In genomic region chr11:67101713-67102112, GRCm38 (mm10) we compare ENCODE assay signal across 10 mouse cellular contexts. TPM values are rescaled to one million over a fixed set of nuclear protein-coding genes. Genes with fewer than 3 reads are reported as not detected.
DNase-seq lines count a peak whose midpoint lies in the region; ATAC-seq and TF ChIP-seq lines count a peak whose summit lies in the region.
"Had no signal": no experiment of that assay in that cellular context is flagged by ENCODE, and none has a peak within 500 bp of the region (broad histone marks: within the 10 kb centered on the region; RNA-seq: fewer than 3 reads in every experiment).

No protein-coding gene starts in this region.

- DNase-seq in kidney, adult 2 months, result peak; percentile 62
- peak; percentile 43 for DNase-seq in CD4-positive helper T cell, adult 2 months (ENCODE audit: low read depth, low spot score)
- no peak for DNase-seq in Patski (ENCODE audit: low read depth, low spot score)
- DNase-seq in layer of hippocampus, postnatal 14 days (ENCODE audit: low spot score in 2 of 2), result peak; percentile 27 to 58
- DNase-seq in retina, postnatal 7 days (ENCODE audit: low read depth, low spot score), result peak; percentile 48

- no peak overlapping the region for H3K9ac ChIP-seq in kidney, embryonic 16.5 days (replicated peaks; ENCODE audit: low read length)
- H3K9ac ChIP-seq: embryonic facial prominence, embryonic 15.5 days; limb, embryonic 12.5 days had no signal

- no peak for TF ChIP-seq POLR2A in kidney, adult 2 months (IDR thresholded peaks at IDR 0.05; ENCODE audit: low read depth, low read length)
- TF ChIP-seq POLR2A in cortical plate, adult 2 months (IDR thresholded peaks at IDR 0.05; ENCODE audit: extremely low read depth, insufficient read depth, low read length), result no peak

- POLR2A ChIA-PET in Patski (lab: Charles Lee), result no interaction called here

- TF ChIP-seq CTCF in kidney, adult 2 months (conservative IDR thresholded peaks at IDR 0.05; ENCODE audit: insufficient read depth, insufficient read length, low read depth, low read length), result peak; percentile 77
- peak; percentile 84 for TF ChIP-seq CTCF in Patski (IDR thresholded peaks at IDR 0.05)
- peak; percentile 71 for TF ChIP-seq CTCF in cortical plate, adult 2 months (IDR thresholded peaks at IDR 0.05; ENCODE audit: extremely low read depth, insufficient read depth, low read length)

- no peak for ATAC-seq in kidney, embryonic 16.5 days (ENCODE audit: low FRiP score, low TSS enrichment)
- ATAC-seq in Patski, result no peak
- ATAC-seq in erythroblast, adult 5-6 weeks (replicated peaks; ENCODE audit: low FRiP score, poor library complexity, severe bottlenecking), result no peak

- no peak overlapping the region for H3K4me2 ChIP-seq in kidney, embryonic 16.5 days (replicated peaks; ENCODE audit: low read depth, low read length)
- H3K4me2 ChIP-seq: embryonic facial prominence, embryonic 15.5 days; limb, embryonic 12.5 days had no signal

- H3K4me1 ChIP-seq in kidney, adult 2 months (ENCODE audit: control insufficient read depth, insufficient read depth, low read length), result no peaks in the 10 kb centered on the region
- no peaks in the 10 kb centered on the region for H3K4me1 ChIP-seq in kidney, embryonic 16.5 days (ENCODE audit: insufficient read depth, low read length)
- H3K4me1 ChIP-seq in cortical plate, adult 2 months (ENCODE audit: control insufficient read depth, insufficient read depth, low read length), result 0 out of 2 replicates have a peak, but pooled peaks cover 1% of the 10 kb centered on the region
- H3K4me1 ChIP-seq: embryonic facial prominence, embryonic 15.5 days; limb, embryonic 12.5 days had no signal

- WGBS in kidney, adult 2 months, result 30% methylated on average over 5 of the region's 8 CpGs
- WGBS in kidney, embryonic 16.5 days, result 28% methylated on average over 8 of the region's 8 CpGs

- H3K27me3 ChIP-seq in kidney, adult 2 months (replicated peaks; ENCODE audit: control insufficient read depth, insufficient read depth, low read length), result no peaks in the 10 kb centered on the region
- H3K27me3 ChIP-seq in kidney, embryonic 16.5 days (ENCODE audit: insufficient read depth, low read length), result no peaks in the 10 kb centered on the region
- H3K27me3 ChIP-seq in Patski, result peaks cover 36% of the 10 kb centered on the region
- H3K27me3 ChIP-seq: embryonic facial prominence, embryonic 15.5 days; limb, embryonic 12.5 days had no signal

- H3K9me3 ChIP-seq in kidney, embryonic 16.5 days (ENCODE audit: low read length), result no peaks in the 10 kb centered on the region
- H3K9me3 ChIP-seq: embryonic facial prominence, embryonic 15.5 days; limb, embryonic 12.5 days had no signal

- no peak overlapping the region for H3K4me3 ChIP-seq in kidney, adult 2 months (ENCODE audit: insufficient read depth, low read depth, low read length)
- no peak overlapping the region for H3K4me3 ChIP-seq in kidney, embryonic 16.5 days (ENCODE audit: low read length)
- no peak overlapping the region for H3K4me3 ChIP-seq in cortical plate, adult 2 months (ENCODE audit: insufficient read depth, low read length)
- H3K4me3 ChIP-seq: embryonic facial prominence, embryonic 15.5 days; limb, embryonic 12.5 days had no signal

- no peak overlapping the region for H3K27ac ChIP-seq in kidney, adult 2 months (ENCODE audit: insufficient read depth, low read depth, low read length)
- H3K27ac ChIP-seq in kidney, embryonic 16.5 days (ENCODE audit: low read length), result no peak overlapping the region
- H3K27ac ChIP-seq in cortical plate, adult 2 months (ENCODE audit: insufficient read depth, low read length), result no peak overlapping the region
- H3K27ac ChIP-seq: embryonic facial prominence, embryonic 15.5 days; limb, embryonic 12.5 days had no signal

- in situ Hi-C loops in Patski (cut with MboI; ENCODE audit: low pct_unique_long_range_greater_than_20kb), result no loop called here

- CTCF ChIA-PET in Patski (lab: Charles Lee), result interaction anchor here (1.6 to 6.8 kb wide), 3 partner anchors 7 to 77 kb away, joined by 8 to 36 read pairs (median 11); partner anchors contain the start of gene Tmem220

- H3K36me3 ChIP-seq in kidney, adult 2 months (ENCODE audit: control insufficient read depth, insufficient read depth, low read length), result no peaks in the 10 kb centered on the region
- H3K36me3 ChIP-seq in kidney, embryonic 16.5 days (ENCODE audit: insufficient read depth, low read length), result no peaks in the 10 kb centered on the region
- H3K36me3 ChIP-seq: embryonic facial prominence, embryonic 15.5 days; limb, embryonic 12.5 days had no signal

RNA-seq across cellular contexts. Expression of gene Myh3, which starts 23.6 kb away (rescaled TPM):
- polyA plus RNA-seq in kidney, adult 2 months (2012; rRNA removed), result 0.01 and 0.02 TPM in 2 replicates
- 4.7 and 5.1 TPM in 2 replicates for polyA plus RNA-seq in kidney, embryonic 16.5 days (2015; fragmentation: Nextera tagmentation; extraction: Ambion mirVana)
- 0.01 TPM for polyA plus RNA-seq in Patski (2021)
- 1.4 and 2.0 TPM in 2 replicates for polyA plus RNA-seq in cortical plate, adult 2 months (2012; rRNA removed)
- total RNA-seq in layer of hippocampus, postnatal 14 days (2021), result under 1 TPM; 0.64 to 0.67 TPM
- not detected in 2 replicates for total RNA-seq in erythroblast, adult 5-6 weeks (2015; ENCODE audit: low replicate concordance)
- not detected in 2 replicates for total RNA-seq in erythroblast, adult 5-6 weeks (2017; ENCODE audit: low replicate concordance)

RNA-seq across cellular contexts. Expression of gene Sco1, which starts 49.2 kb away (rescaled TPM):
- polyA plus RNA-seq in kidney, adult 2 months (2012; rRNA removed), result 4.5 and 5.8 TPM in 2 replicates
- 16.3 and 17.7 TPM in 2 replicates for polyA plus RNA-seq in kidney, embryonic 16.5 days (2015; fragmentation: Nextera tagmentation; extraction: Ambion mirVana)
- 16.2 TPM for polyA plus RNA-seq in Patski (2021)
- polyA plus RNA-seq in cortical plate, adult 2 months (2012; rRNA removed), result 6.0 and 6.2 TPM in 2 replicates
- 1 to 10 TPM; 8.4 to 8.5 TPM for total RNA-seq in layer of hippocampus, postnatal 14 days (2021)
- 2.7 and 2.9 TPM in 2 replicates for total RNA-seq in erythroblast, adult 5-6 weeks (2015; ENCODE audit: low replicate concordance)
- total RNA-seq in erythroblast, adult 5-6 weeks (2017; ENCODE audit: low replicate concordance), result 4.0 and 4.9 TPM in 2 replicates

RNA-seq across cellular contexts. Expression of gene Adprm, which starts 49.3 kb away (rescaled TPM):
- 15.1 and 19.0 TPM in 2 replicates for polyA plus RNA-seq in kidney, adult 2 months (2012; rRNA removed)
- 29.9 TPM in 2 replicates for polyA plus RNA-seq in kidney, embryonic 16.5 days (2015; fragmentation: Nextera tagmentation; extraction: Ambion mirVana)
- polyA plus RNA-seq in Patski (2021), result 27.9 TPM
- 24.0 and 30.3 TPM in 2 replicates for polyA plus RNA-seq in cortical plate, adult 2 months (2012; rRNA removed)
- total RNA-seq in layer of hippocampus, postnatal 14 days (2021), result 10 to 100 TPM; 19.8 to 22.2 TPM
- 9.6 and 13.2 TPM in 2 replicates for total RNA-seq in erythroblast, adult 5-6 weeks (2015; ENCODE audit: low replicate concordance)
- 8.3 and 8.5 TPM in 2 replicates for total RNA-seq in erythroblast, adult 5-6 weeks (2017; ENCODE audit: low replicate concordance)
